Mouse (Mus musculus) heart, adult 2 months (tissue): ENCODE results near the gene Angptl6. TPM values are rescaled to one million over a fixed set of nuclear protein-coding genes. Genes with fewer than 3 reads are reported as not detected.

ENCODE experiments used
- DNase-seq, 2 experiments: peaks; one replicate each; pipeline ENCODE4 v3.0.0; 2021
- H3K27ac ChIP-seq: fragments of 200-600 bp; 2 replicates; pipeline ENCODE4 v1.8.1; 2022
- H3K27me3 ChIP-seq: fragments of 200-500 bp; 2 replicates; pipeline ENCODE4 v1.6.1; 2012; ENCODE audit warnings: mild to moderate bottlenecking, low read length, inconsistent platforms, mixed read lengths; ENCODE audit not compliant: control insufficient read depth, insufficient read depth
- H3K36me3 ChIP-seq: fragments of 200-500 bp; 2 replicates; pipeline ENCODE4 v1.6.1; 2012; ENCODE audit warnings: low read length, inconsistent platforms; ENCODE audit not compliant: control insufficient read depth, insufficient read depth
- H3K4me1 ChIP-seq: fragments of 200-500 bp; 2 replicates; pipeline ENCODE4 v1.6.1; 2011; ENCODE audit warnings: low read length; ENCODE audit not compliant: control insufficient read depth, insufficient read depth
- H3K4me3 ChIP-seq: fragments of 200-600 bp; 2 replicates; pipeline ENCODE4 v1.8.1; 2022
- H3K79me2 ChIP-seq: fragments of 200-500 bp; replicated peaks from 2 replicates; pipeline ENCODE4 v1.6.1; 2012; ENCODE audit warnings: mild to moderate bottlenecking, inconsistent platforms, low read length, moderate library complexity, mixed read lengths; ENCODE audit not compliant: control insufficient read depth, insufficient read depth
- H3K9ac ChIP-seq: fragments of 200-500 bp; 2 replicates; pipeline ENCODE4 v1.6.1; 2012; ENCODE audit warnings: low read depth, mild to moderate bottlenecking, control low read depth, inconsistent platforms, low read length, mixed read lengths
- CTCF ChIP-seq: fragments of 200-600 bp; IDR thresholded peaks from 2 replicates; pipeline ENCODE4 v1.8.1; 2022; ENCODE audit warnings: antibody characterized with exemption, mild to moderate bottlenecking, moderate library complexity
- EP300 ChIP-seq: fragments of 200-500 bp; IDR thresholded peaks from 2 replicates; pipeline ENCODE4 v1.6.1; 2011; ENCODE audit warnings: low read depth, low read length, control low read depth; ENCODE audit not compliant: insufficient read depth
- POLR2A ChIP-seq: fragments of 200-500 bp; IDR thresholded peaks from 2 replicates; pipeline ENCODE4 v1.6.1; 2011; ENCODE audit warnings: mild to moderate bottlenecking, low read depth, low read length, control low read depth; ENCODE audit not compliant: insufficient read depth
- WGBS: fragments of 180-500 bp; shearing (Covaris S2); methylation state at CpG from one replicate; pipeline ENCODE4 v1.1.7; 2018; 5-methylcytosine and 5-hydroxymethylcytosine counted together
- intact Hi-C: fragments of 180-260 bp; cut with DNase I; formaldehyde crosslinking; loops from one replicate; pipeline ENCODE4 v1.15.1; 2025
- polyA plus RNA-seq: library from polyadenylated mRNA; depleted of rRNA; stranded (reverse); fragments of >200 nt; gene quantifications from 2 replicates; pipeline ENCODE4 v1.2.3, GENCODE M21; 2012
- total RNA-seq, 2 experiments: library from RNA; stranded (reverse); gene quantifications; 2 replicates each; pipeline ENCODE4 v1.2.3; 2021

The Angptl6 gene
- total and polyA plus RNA-seq, 3 experiments: 3.9 to 4.0 (median 4.0) TPM

- Histone ChIP-seq H3K4me3 (peak within 1 kb of the TSS; percentile 90), H3K27ac (peak within 1 kb of the TSS; percentile 84), H3K36me3 (no peaks in the 10 kb centered on the region), H3K79me2 (peaks cover 3% of the 10 kb centered on the region; the same call in 1 of the 2 replicates), H3K4me1 (peaks cover 6% of the 10 kb centered on the region), H3K27me3 (no peaks in the 10 kb centered on the region), H3K9ac (peak within 1 kb of the TSS; percentile 92)
- no peak; the same call in 1 of the 2 replicates for TF ChIP-seq CTCF
- peak; percentile 72 for TF ChIP-seq POLR2A
- peak; percentile 71; the same call in 1 of the 2 replicates for TF ChIP-seq EP300
- DNase-seq: peak; percentile 87 to 91
- 4% methylated on average over 34 of the region's 34 CpGs for WGBS
- intact Hi-C loops: loop anchor here (1.0 to 10.0 kb wide), 3 partner anchors 19 to 386 kb away; partner anchors contain the start of genes Angptl6, Kri1 and S1pr2
Observed at GRCm38 (mm10) chr9:20898511-20899073, 19.1 kb upstream of the Angptl6 start, which contains the start of gene Eif3g. Eif3g (minus strand) TSS chr9:20898623.

- peak overlapping the region; percentile 90 for H3K4me3 ChIP-seq
- WGBS: 4% methylated on average over 39 of the region's 39 CpGs
- peaks cover 3% of the 10 kb centered on the region; the same call in 1 of the 2 replicates for H3K79me2 ChIP-seq
- H3K4me1 ChIP-seq: peaks cover 6% of the 10 kb centered on the region
- DNase-seq: no peak
- H3K9ac ChIP-seq: peak overlapping the region; percentile 92
- peak overlapping the region; percentile 84 for H3K27ac ChIP-seq
- TF ChIP-seq CTCF (no peak), EP300 (no peak), POLR2A (no peak)
- H3K36me3 ChIP-seq: no peaks in the 10 kb centered on the region
- intact Hi-C loops: loop anchor here (1.0 to 10.0 kb wide), 3 partner anchors 19 to 387 kb away; partner anchors contain the start of genes Angptl6, Kri1 and S1pr2
- no peaks in the 10 kb centered on the region for H3K27me3 ChIP-seq
Observed at GRCm38 (mm10) chr9:20897736-20898510, 18.4 kb upstream of the Angptl6 start.

- H3K27me3 ChIP-seq: no peaks in the 10 kb centered on the region
- H3K79me2 ChIP-seq: peaks cover 3% of the 10 kb centered on the region; the same call in 1 of the 2 replicates
- H3K4me1 ChIP-seq: peaks cover 6% of the 10 kb centered on the region; the same call in 1 of the 2 replicates
- DNase-seq: no peak
- intact Hi-C loops: loop anchor here (10.0 kb wide), 1 partner anchor 389 kb away; the partner anchor contains the start of gene Kri1
- H3K4me3 ChIP-seq: no peak overlapping the region
- WGBS: 92% methylated on average over 9 of the region's 9 CpGs
- no peak overlapping the region for H3K27ac ChIP-seq
- no peaks in the 10 kb centered on the region for H3K36me3 ChIP-seq
- no peak overlapping the region for H3K9ac ChIP-seq
- no peak for TF ChIP-seq POLR2A
- TF ChIP-seq CTCF: no peak
- TF ChIP-seq EP300: no peak
Observed at GRCm38 (mm10) chr9:20895382-20895781, 15.9 kb upstream of the Angptl6 start.

GRCm38 (mm10) chr9:20894629-20895028 lies 15.1 kb upstream of the Angptl6 start:
- TF ChIP-seq EP300 (no peak), POLR2A (no peak), CTCF (no peak)
- no peak for DNase-seq
- 82% methylated on average over 15 of the region's 15 CpGs for WGBS
- H3K4me3 ChIP-seq: no peak overlapping the region
- no peaks in the 10 kb centered on the region for H3K36me3 ChIP-seq
- H3K27ac ChIP-seq: no peak overlapping the region
- H3K27me3 ChIP-seq: no peaks in the 10 kb centered on the region
- no peak overlapping the region for H3K9ac ChIP-seq
- peaks cover 6% of the 10 kb centered on the region; the same call in 1 of the 2 replicates for H3K4me1 ChIP-seq
- peaks cover 3% of the 10 kb centered on the region; the same call in 1 of the 2 replicates for H3K79me2 ChIP-seq
- intact Hi-C loops: loop anchor here (10.0 kb wide), 1 partner anchor 390 kb away; the partner anchor contains the start of gene Kri1

GRCm38 (mm10) chr9:20893590-20894343 lies 14.2 kb upstream of the Angptl6 start:
- WGBS: 83% methylated on average over 13 of the region's 13 CpGs
- Histone ChIP-seq H3K27ac (no peak overlapping the region), H3K36me3 (no peaks in the 10 kb centered on the region), H3K9ac (no peak overlapping the region), H3K4me1 (peaks cover 6% of the 10 kb centered on the region; the same call in 1 of the 2 replicates), H3K4me3 (no peak overlapping the region), H3K79me2 (peaks cover 3% of the 10 kb centered on the region; the same call in 1 of the 2 replicates), H3K27me3 (no peaks in the 10 kb centered on the region)
- no peak for DNase-seq
- intact Hi-C loops: loop anchor here (10.0 kb wide), 1 partner anchor 391 kb away; the partner anchor contains the start of gene Kri1
- TF ChIP-seq CTCF: no peak
- TF ChIP-seq EP300: no peak
- no peak for TF ChIP-seq POLR2A
